Mouse (Mus musculus) spleen, adult 2 months (tissue): ENCODE measurements around the gene Nos3.

Experiments used
- CTCF ChIP-seq: fragments of 200-500 bp; IDR thresholded peaks from 2 replicates; pipeline ENCODE4 v1.5.1; 2011; ENCODE audit warnings: mild to moderate bottlenecking, inconsistent platforms; ENCODE audit not compliant: insufficient read depth, insufficient read length, insufficient replicate concordance; ENCODE audit errors: extremely low read depth
- POLR2A ChIP-seq: fragments of 200-500 bp; IDR thresholded peaks from 2 replicates; pipeline ENCODE4 v1.6.1; 2011; ENCODE audit warnings: low read depth, low read length, inconsistent platforms

DNA sequence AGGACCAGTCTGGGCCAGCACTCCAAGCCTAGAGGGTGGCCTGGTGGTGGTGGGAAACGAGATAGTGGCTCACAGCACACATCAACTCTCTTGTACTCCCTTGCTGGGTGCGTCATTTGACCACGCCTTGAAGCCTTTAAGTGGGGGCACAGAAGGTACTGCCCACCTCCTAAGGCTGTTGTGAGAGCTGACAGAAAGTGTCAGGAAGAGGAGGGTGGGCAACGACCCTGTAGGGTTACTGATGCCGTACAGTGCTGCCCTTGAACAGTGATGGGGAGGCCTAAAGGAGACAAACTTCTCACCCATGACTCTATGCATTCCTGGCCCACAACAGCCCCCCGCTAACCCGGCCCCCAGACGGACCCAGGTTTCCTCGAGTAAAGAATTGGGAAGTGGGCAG, 1.8 kb downstream of the Nos3 start:
- TF ChIP-seq CTCF (no peak), POLR2A (no peak)
